In the genomic region with DNA sequence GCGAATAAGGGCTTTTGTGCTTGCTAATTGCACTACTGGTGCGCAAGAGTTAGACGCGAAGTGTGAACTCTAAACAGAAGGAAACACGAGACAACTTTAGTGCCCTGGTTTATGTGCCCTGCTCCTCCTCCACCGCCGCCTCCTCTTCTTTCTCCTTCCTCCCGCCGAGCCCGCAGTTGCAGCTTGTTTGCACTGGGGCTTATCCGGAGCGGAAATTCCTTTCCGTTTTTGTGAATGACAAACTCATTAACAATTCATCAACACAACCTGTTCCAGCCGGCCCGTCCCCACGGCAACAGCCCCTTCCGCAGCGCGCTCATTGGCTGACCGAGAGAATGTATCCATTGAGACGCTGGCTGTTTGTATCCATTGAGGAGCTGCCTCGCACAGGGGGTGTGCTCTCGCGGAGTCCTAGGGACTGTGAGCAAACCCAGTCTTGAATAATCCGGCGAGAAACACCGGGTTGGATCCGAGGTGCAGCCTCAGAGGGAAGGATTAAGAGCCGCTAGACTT, we compare ENCODE assay signal across 8 mouse cellular contexts. TPM values are rescaled to one million over a fixed set of nuclear protein-coding genes. Genes with fewer than 3 reads are reported as not detected.
DNase-seq lines count a peak whose midpoint lies in the region; ATAC-seq and TF ChIP-seq lines count a peak whose summit lies in the region.

A gene (plus strand): TSS at position 365 of the 513 bp plus-strand sequence.

- H3K9ac ChIP-seq in lung, postnatal 0 days (replicated peaks; ENCODE audit: low read depth): peak within 1 kb of the TSS; percentile 92

- peaks cover 53% of the 10 kb centered on the region for H3K9me3 ChIP-seq in G1E (replicated peaks)
- no peaks in the 10 kb centered on the region for H3K9me3 ChIP-seq in hindbrain, embryonic 10.5 days
- no peaks in the 10 kb centered on the region for H3K9me3 ChIP-seq in lung, postnatal 0 days (ENCODE audit: low read length)

- WGBS in cerebellum, adult 2 months: 1% methylated on average over 29 of the region's 29 CpGs
- under 1% methylated on average over 29 of the region's 29 CpGs for WGBS in hindbrain, embryonic 10.5 days
- WGBS in lung, postnatal 0 days: under 1% methylated on average over 29 of the region's 29 CpGs

- peak within 1 kb of the TSS; percentile 73 for H3K4me2 ChIP-seq in lung, postnatal 0 days (replicated peaks; ENCODE audit: low read depth, low read length)

- no peak for ATAC-seq in G1E (ENCODE audit: extremely low read depth, insufficient number of reproducible peaks, low FRiP score, poor library complexity, severe bottlenecking)
- peak; percentile 75 for ATAC-seq in frontal cortex, adult (ENCODE audit: low TSS enrichment)
- ATAC-seq in lung, postnatal 0 days: peak; percentile 94

- TF ChIP-seq POLR2A in cerebellum, adult 2 months (IDR thresholded peaks at IDR 0.05; ENCODE audit: borderline replicate concordance, insufficient read depth, low read length): peak; percentile 77; the same call in 1 of the 2 replicates

- TF ChIP-seq CTCF in G1E (IDR thresholded peaks at IDR 0.05; ENCODE audit: low read depth, low read length): no peak
- no peak for TF ChIP-seq CTCF in cerebellum, adult 2 months (IDR thresholded peaks at IDR 0.05; ENCODE audit: borderline replicate concordance, insufficient read depth, low read depth, low read length)
- peak; percentile 18; the same call in 1 of the 2 replicates for TF ChIP-seq CTCF in lung, postnatal 0 days (IDR thresholded peaks at IDR 0.05)

- TF ChIP-seq EP300 in lung, postnatal 0 days (IDR thresholded peaks at IDR 0.05): peak; percentile 91

- H3K27me3 ChIP-seq in G1E (ENCODE audit: insufficient read depth, low read length): no peaks in the 10 kb centered on the region
- no peaks in the 10 kb centered on the region for H3K27me3 ChIP-seq in cerebellum, adult 2 months (ENCODE audit: control insufficient read depth, insufficient read depth, low read length)
- peaks cover 34% of the 10 kb centered on the region for H3K27me3 ChIP-seq in hindbrain, embryonic 10.5 days (ENCODE audit: insufficient read depth, poor library complexity, severe bottlenecking)
- H3K27me3 ChIP-seq in lung, postnatal 0 days (replicated peaks; ENCODE audit: insufficient read depth, low read length): no peaks in the 10 kb centered on the region

- no peaks in the 10 kb centered on the region for H3K4me1 ChIP-seq in G1E (ENCODE audit: insufficient read depth, low read depth, low read length)
- peaks cover 4% of the 10 kb centered on the region; the same call in 1 of the 2 replicates for H3K4me1 ChIP-seq in cerebellum, adult 2 months (ENCODE audit: control insufficient read depth, insufficient read depth, low read length)
- H3K4me1 ChIP-seq in hindbrain, embryonic 10.5 days (replicated peaks): peaks cover 68% of the 10 kb centered on the region
- peaks cover 6% of the 10 kb centered on the region; the same call in 1 of the 2 replicates for H3K4me1 ChIP-seq in lung, postnatal 0 days (ENCODE audit: insufficient read depth, low read depth, low read length)

- H3K4me3 ChIP-seq in G1E (ENCODE audit: low read depth, low read length): peak within 1 kb of the TSS; percentile 37; the same call in 1 of the 2 replicates
- H3K4me3 ChIP-seq in cerebellum, adult 2 months (replicated peaks; ENCODE audit: insufficient read depth, low read depth, low read length): peak within 1 kb of the TSS; percentile 75
- H3K4me3 ChIP-seq in hindbrain, embryonic 10.5 days: peak within 1 kb of the TSS; percentile 83
- H3K4me3 ChIP-seq in lung, postnatal 0 days (ENCODE audit: low read depth, low read length): peak within 1 kb of the TSS; percentile 90

- H3K27ac ChIP-seq in cerebellum, adult 2 months (ENCODE audit: insufficient read depth, low read length): peak within 1 kb of the TSS; percentile 73
- peak within 1 kb of the TSS; percentile 99 for H3K27ac ChIP-seq in hindbrain, embryonic 10.5 days
- peak within 1 kb of the TSS; percentile 98 for H3K27ac ChIP-seq in lung, postnatal 0 days (ENCODE audit: low read length)

- DNase-seq in G1E (ENCODE audit: low spot score): no peak
- DNase-seq in cerebellum, adult 2 months: peak; percentile 88 to 92
- DNase-seq in hindbrain, embryonic 10.5 days (ENCODE audit: low spot score): peak; percentile 99
- peak; percentile 98 for DNase-seq in layer of hippocampus, adult 9-11 months
- DNase-seq in lung, postnatal 0 days (ENCODE audit: low spot score): peak; percentile 99
- peak; percentile 84 for DNase-seq in ovary, postnatal 14 days (ENCODE audit: low spot score)
- DNase-seq in thymus, postnatal 14 days: peak; percentile 90

- H3K36me3 ChIP-seq in G1E (replicated peaks): no peaks in the 10 kb centered on the region
- H3K36me3 ChIP-seq in hindbrain, embryonic 10.5 days: peaks cover 8% of the 10 kb centered on the region
- H3K36me3 ChIP-seq in lung, postnatal 0 days (ENCODE audit: insufficient read depth, low read length): no peaks in the 10 kb centered on the region

RNA-seq across cellular contexts. Expression of the gene that starts here (rescaled TPM):
- total RNA-seq in G1E (2014; fragmentation: Nextera tagmentation) (not detected in 2 replicates), G1E (2017) (0.27 TPM in 1 of 2 replicates, not detected in the other)
- not detected in 2 replicates for polyA plus RNA-seq in G1E (2012)
- 20.2 and 20.5 TPM in 2 replicates for polyA plus RNA-seq in cerebellum, adult 2 months (2012; rRNA removed)
- 38.2 and 63.0 TPM in 2 replicates for polyA plus RNA-seq in hindbrain, embryonic 10.5 days (2016; fragmentation: Nextera tagmentation; extraction: Ambion mirVana)
- polyA plus RNA-seq in lung, postnatal 0 days (2015; fragmentation: Nextera tagmentation; extraction: Ambion mirVana): 49.7 and 63.2 TPM in 2 replicates

Comparison
In these comparisons a context has a peak if more than half of its experiments do, and no peak if none do; other contexts are left out.
1. RNA of the gene that starts here (polyA plus RNA-seq): 49.7 to 63.2 TPM in lung, postnatal 0 days, 38.2 to 63.0 TPM in hindbrain, embryonic 10.5 days and 20.2 to 20.5 TPM in cerebellum, adult 2 months; not detected in G1E; every median in the first group is over 10 times any median in the second.
2. H3K4me3 ChIP-seq: peak in every context shown above with its lines; median percentile 90 in lung, postnatal 0 days; 83 in hindbrain, embryonic 10.5 days; 75 in cerebellum, adult 2 months; 37 in G1E.
3. Peak in every context shown above with its lines, with median percentiles within 50 percentile points of each other: H3K27ac ChIP-seq.